Mouse (Mus musculus) heart, adult 8-10 months (tissue): Measurements from ENCODE around the gene Spta1. TPM values are rescaled to one million over a fixed set of nuclear protein-coding genes. Genes with fewer than 3 reads are reported as not detected.

Source experiments
- DNase-seq: peaks from one replicate; pipeline ENCODE4 v3.0.0; 2022; ENCODE audit warnings: low spot score
- total RNA-seq, 4 experiments: library from RNA; stranded (reverse); gene quantifications; 2 replicates each; pipeline ENCODE4 v1.2.4; 2022

The Spta1 gene
- total RNA-seq, 4 experiments from 2014 or later, result 8.1 to 10.7 (median 8.8) TPM

DNA sequence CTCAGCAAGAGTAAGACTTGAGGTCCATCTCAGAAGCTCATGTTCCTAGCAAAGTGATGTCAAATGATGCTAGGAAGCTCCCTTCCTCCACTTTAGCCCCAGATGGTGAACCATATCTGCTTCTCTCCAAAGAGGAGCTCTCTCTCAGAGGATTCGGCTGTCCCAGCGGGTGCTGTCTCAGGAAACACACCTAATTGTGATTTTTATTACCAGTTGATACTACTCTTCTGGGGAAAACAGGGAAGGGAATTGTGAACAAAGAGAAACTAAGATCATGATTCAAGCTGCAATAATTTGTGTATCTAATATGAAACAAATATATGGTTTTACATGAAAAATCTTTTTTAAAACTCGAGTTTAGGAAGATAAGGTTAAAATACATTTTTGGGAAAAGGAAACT lies 79.4 kb downstream of the Spta1 start, which contains the start of gene Olfr419:
Gene Olfr419 (minus strand): TSS at position 101 of the 400 bp plus-strand sequence.
- no peak for DNase-seq

DNA sequence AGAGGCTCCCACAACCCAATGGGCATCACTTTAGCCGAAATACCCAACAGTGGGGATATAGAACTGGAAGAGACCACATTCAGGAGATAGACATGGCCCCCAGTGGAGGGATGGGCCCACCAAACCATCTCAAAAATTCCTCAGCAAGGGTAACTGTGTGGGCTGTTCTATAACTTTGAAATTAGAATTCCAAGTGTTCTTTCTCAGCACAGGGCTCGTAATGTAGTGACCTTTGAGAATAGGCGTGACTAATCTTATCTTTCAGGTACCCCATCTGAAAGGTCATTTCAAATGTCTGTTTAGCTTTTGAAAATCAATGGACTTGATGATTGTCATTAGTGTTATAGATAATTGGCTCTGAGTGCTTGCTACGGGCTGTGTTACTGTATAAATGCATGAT lies 95.2 kb downstream of the Spta1 start:
- no peak for DNase-seq

DNA sequence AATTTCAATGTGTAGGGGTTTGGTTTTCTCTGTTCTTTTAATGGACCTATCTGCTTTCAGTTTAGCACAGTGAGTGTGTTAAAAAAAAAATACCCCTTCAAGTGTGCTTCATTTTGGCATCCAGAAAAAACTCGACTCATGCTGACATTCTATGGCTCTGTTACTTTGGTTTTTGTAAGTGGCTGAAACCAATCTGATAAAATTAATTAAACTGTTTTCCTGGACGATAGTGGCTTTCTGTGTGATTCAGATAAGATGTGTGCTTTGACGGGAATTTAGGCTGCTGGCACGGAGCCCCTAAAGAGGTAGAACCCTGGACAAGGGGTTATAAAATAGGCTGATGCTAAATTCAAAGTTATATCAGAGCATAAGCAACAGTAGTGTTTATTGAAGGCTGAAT lies 96.6 kb downstream of the Spta1 start:
- DNase-seq, result no peak

DNA sequence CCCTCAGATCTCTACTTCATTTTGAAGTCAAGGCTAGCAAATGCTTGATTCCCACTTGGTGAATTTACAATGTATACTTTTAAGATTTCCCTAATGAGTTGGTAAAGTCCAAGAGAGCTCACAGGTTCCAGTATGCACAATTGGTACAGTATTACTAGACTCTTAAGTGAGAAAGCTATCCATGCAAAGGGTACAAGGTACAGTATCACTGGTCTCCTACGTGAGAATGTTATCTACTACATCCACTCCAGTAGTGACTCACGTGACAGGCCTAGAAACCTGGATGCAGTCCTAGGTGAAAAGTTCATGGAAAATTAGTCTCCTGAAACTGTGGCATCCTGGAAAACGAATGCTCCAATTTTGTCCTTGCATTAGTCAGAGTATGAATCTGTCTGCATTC lies 98.1 kb downstream of the Spta1 start:
- DNase-seq, result no peak

Other genes with a start within 250 kb of the Spta1 start
- 10 to 100 TPM in 3 of 4 experiments, 1 to 10 TPM in 1; 8.1 to 16.2 (median 12.3) TPM for gene Mndal, start 230.3 kb upstream of the Spta1 start, total RNA-seq
- 10 to 100 TPM in 3 of 4 experiments, 1 to 10 TPM in 1; 8.5 to 14.2 (median 12.0) TPM for gene Ifi203, start 230.1 kb upstream of the Spta1 start, total RNA-seq
- not detected for gene Ifi202b, start 190.0 kb upstream of the Spta1 start, total RNA-seq
- 10 to 100 TPM; 11.3 to 19.4 (median 17.3) TPM for gene Ifi205, start 141.0 kb upstream of the Spta1 start, total RNA-seq
- not detected for gene Olfr433, start 132.1 kb upstream of the Spta1 start, total RNA-seq
- gene Olfr432, start 123.6 kb upstream of the Spta1 start, total RNA-seq, result not detected
- not detected for gene Olfr430, start 106.2 kb upstream of the Spta1 start, total RNA-seq
- gene Olfr429, start 88.4 kb upstream of the Spta1 start, total RNA-seq, result not detected
- gene Olfr427, start 75.9 kb upstream of the Spta1 start, total RNA-seq, result not detected
- not detected for gene Olfr231, start 51.6 kb upstream of the Spta1 start, total RNA-seq
- gene Olfr424, start 41.3 kb upstream of the Spta1 start, total RNA-seq, result not detected
- gene Olfr420, start 17.1 kb upstream of the Spta1 start, total RNA-seq, result not detected
- gene Olfr419, start 79.3 kb downstream of the Spta1 start, total RNA-seq, result not detected
- not detected for gene Mptx1, start 157.7 kb downstream of the Spta1 start, total RNA-seq
- gene Olfr417, start 192.3 kb downstream of the Spta1 start, total RNA-seq, result not detected
- gene Olfr248, start 218.3 kb downstream of the Spta1 start, total RNA-seq, result not detected